Mouse (Mus musculus) myocyte (in vitro differentiated cells): ENCODE measurements around the gene Aven.
"Not testable (repeated sequence)": the region's sequence is repeated elsewhere in the genome, so short reads cannot be mapped to it uniquely, and the experiment has no call there.

Experiments used
- CEBPB ChIP-seq: IDR thresholded peaks from 2 replicates; pipeline ENCODE4 v1.6.1; 2011; ENCODE audit warnings: mild to moderate bottlenecking, moderate library complexity; ENCODE audit not compliant: poor library complexity, insufficient read depth, severe bottlenecking
- E2F4 ChIP-seq: IDR thresholded peaks from one replicate; pipeline ENCODE4 v1.6.1; 2011; ENCODE audit warnings: mild to moderate bottlenecking, control low read depth, moderate library complexity; ENCODE audit not compliant: insufficient read depth
- MAX ChIP-seq: IDR thresholded peaks from one replicate; pipeline ENCODE4 v1.6.1; 2011; ENCODE audit warnings: low read depth, mild to moderate bottlenecking, control low read depth
- MYOD1 ChIP-seq, 3 experiments: IDR thresholded peaks; one replicate each; pipeline ENCODE4 v1.6.1; 2011; ENCODE audit warnings: control low read depth in 2 of 3, low read depth in 2 of 3, mild to moderate bottlenecking in 2 of 3, moderate library complexity in 1 of 3; ENCODE audit not compliant: insufficient read length in 2 of 3, control insufficient read depth in 1 of 3
- POLR2A ChIP-seq: IDR thresholded peaks from one replicate; pipeline ENCODE4 v1.6.1; 2011; ENCODE audit warnings: low read depth, mild to moderate bottlenecking, control low read depth, moderate library complexity; ENCODE audit not compliant: insufficient read length
- POLR2AphosphoS2 ChIP-seq: IDR thresholded peaks from one replicate; pipeline ENCODE4 v1.6.1; 2011; ENCODE audit warnings: low read depth, control low read depth; ENCODE audit not compliant: insufficient read length
- REST ChIP-seq: IDR thresholded peaks from one replicate; pipeline ENCODE4 v1.6.1; 2011; ENCODE audit warnings: mild to moderate bottlenecking, control low read depth, moderate library complexity; ENCODE audit not compliant: insufficient read depth, insufficient read length
- SRF ChIP-seq: IDR thresholded peaks from one replicate; pipeline ENCODE4 v1.6.1; 2011; ENCODE audit warnings: low read depth; ENCODE audit not compliant: control insufficient read depth, insufficient read length
- TCF12 ChIP-seq: IDR thresholded peaks from one replicate; pipeline ENCODE4 v1.6.1; 2011; ENCODE audit warnings: mild to moderate bottlenecking, control low read depth; ENCODE audit not compliant: poor library complexity, insufficient read depth, severe bottlenecking
- TCF3 ChIP-seq: IDR thresholded peaks from one replicate; pipeline ENCODE4 v1.6.1; 2011; ENCODE audit warnings: low read depth, control low read depth; ENCODE audit not compliant: insufficient read length
- USF1 ChIP-seq: IDR thresholded peaks from one replicate; pipeline ENCODE4 v1.6.1; 2011; ENCODE audit warnings: low read depth, mild to moderate bottlenecking, control low read depth, moderate library complexity

DNA sequence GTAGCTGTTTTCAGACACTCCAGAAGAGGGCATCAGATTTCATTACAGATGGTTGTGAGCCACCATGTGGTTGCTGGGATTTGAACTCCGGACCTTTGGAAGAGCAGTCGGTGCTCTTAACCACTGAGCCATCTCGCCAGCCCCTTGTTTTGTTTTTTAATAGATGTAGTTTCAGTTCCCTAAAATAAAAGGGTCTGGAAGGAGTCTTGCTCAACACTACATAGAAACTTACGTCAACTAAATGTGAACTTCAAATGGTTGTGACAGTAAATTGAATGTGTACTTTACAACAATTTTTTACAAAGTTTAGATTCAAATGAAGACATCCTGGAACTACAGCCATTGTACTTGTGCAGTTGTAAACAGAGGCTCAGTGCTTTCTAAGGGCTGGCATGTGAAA is 44.7 kb upstream of the Aven start:
- TF ChIP-seq USF1; POLR2A; MAX; CEBPB; POLR2AphosphoS2; MYOD1 (IDR thresholded peaks at IDR 0.05; ENCODE audit: control insufficient read depth in 1 of 3, insufficient read length in 2 of 3, low read depth in 2 of 3); REST; TCF12; E2F4; TCF3; SRF: not testable (repeated sequence)
